Mouse (Mus musculus) forebrain, embryonic 13.5 days (tissue): ENCODE data around the gene Cpxm2. TPM values are rescaled to one million over a fixed set of nuclear protein-coding genes. Genes with fewer than 3 reads are reported as not detected.

Source experiments
- ATAC-seq: fragments of 200-750 bp; cut with Nextera tagmentation; 2 replicates; pipeline ENCODE4 v1.8.0; 2017
- H3K27ac ChIP-seq: fragments of 300-500 bp; sonication (generic); 2 replicates; pipeline ENCODE4 v1.5.1; 2015; ENCODE audit warnings: inconsistent platforms, mild to moderate bottlenecking, moderate library complexity
- H3K27me3 ChIP-seq: fragments of 300-500 bp; sonication (generic); 2 replicates; pipeline ENCODE4 v1.6.1; 2015; ENCODE audit warnings: mild to moderate bottlenecking, inconsistent platforms
- H3K36me3 ChIP-seq: fragments of 300-500 bp; sonication (generic); 2 replicates; pipeline ENCODE4 v1.6.1; 2015; ENCODE audit warnings: mild to moderate bottlenecking, inconsistent platforms; ENCODE audit not compliant: poor library complexity, severe bottlenecking
- H3K4me1 ChIP-seq: fragments of 300-500 bp; sonication (generic); 2 replicates; pipeline ENCODE4 v1.6.1; 2015; ENCODE audit warnings: inconsistent platforms
- H3K4me2 ChIP-seq: fragments of 300-500 bp; sonication (generic); 2 replicates; pipeline ENCODE4 v1.6.1; 2015; ENCODE audit warnings: inconsistent platforms, mild to moderate bottlenecking, moderate library complexity
- H3K4me3 ChIP-seq: fragments of 300-500 bp; sonication (generic); 2 replicates; pipeline ENCODE4 v1.5.1; 2015; ENCODE audit warnings: mild to moderate bottlenecking, inconsistent platforms
- H3K9ac ChIP-seq: fragments of 300-500 bp; sonication (generic); 2 replicates; pipeline ENCODE4 v1.6.1; 2015; ENCODE audit warnings: mild to moderate bottlenecking, inconsistent platforms
- H3K9me3 ChIP-seq: fragments of 300-500 bp; sonication (generic); replicated peaks from 2 replicates; pipeline ENCODE4 v1.6.1; 2016; ENCODE audit warnings: inconsistent platforms
- WGBS: fragments of 180-500 bp; shearing (Covaris S2); methylation state at CpG from one replicate; pipeline ENCODE4 v1.1.7; 2015; 5-methylcytosine and 5-hydroxymethylcytosine counted together
- polyA plus RNA-seq: library from polyadenylated mRNA; unstranded; fragments of >200 nt; fragmentation: Nextera tagmentation; extraction: Ambion mirVana; gene quantifications from 2 replicates; pipeline ENCODE4 v1.2.1, GENCODE M21; 2015

The Cpxm2 gene
- polyA plus RNA-seq, 1 experiment from 2014 or later: 0.65 TPM

GRCm38 (mm10) chr7:132123211-132123610 is 31.3 kb downstream of the Cpxm2 start:
- ATAC-seq: no peak
- Histone ChIP-seq H3K4me2 (no peak overlapping the region), H3K27ac (no peak overlapping the region), H3K9me3 (no peaks in the 10 kb centered on the region), H3K4me3 (no peak overlapping the region), H3K9ac (no peak overlapping the region), H3K4me1 (peaks cover 6% of the 10 kb centered on the region), H3K27me3 (0 out of 2 replicates have a peak, but pooled peaks cover 4% of the 10 kb centered on the region), H3K36me3 (no peaks in the 10 kb centered on the region)
- WGBS: 85% methylated on average over 7 of the region's 7 CpGs

GRCm38 (mm10) chr7:132119817-132120216 is 34.7 kb downstream of the Cpxm2 start:
- ATAC-seq: no peak
- WGBS: 90% methylated on average over 4 of the region's 4 CpGs
- Histone ChIP-seq H3K4me1 (no peaks in the 10 kb centered on the region), H3K27ac (no peak overlapping the region), H3K4me2 (no peak overlapping the region), H3K9me3 (no peaks in the 10 kb centered on the region), H3K4me3 (no peak overlapping the region), H3K36me3 (no peaks in the 10 kb centered on the region), H3K9ac (no peak overlapping the region), H3K27me3 (0 out of 2 replicates have a peak, but pooled peaks cover 4% of the 10 kb centered on the region)

GRCm38 (mm10) chr7:132111770-132112169 is 42.8 kb downstream of the Cpxm2 start:
- H3K4me2 ChIP-seq: no peak overlapping the region
- no peak overlapping the region for H3K4me3 ChIP-seq
- WGBS: 65% methylated on average over 5 of the region's 5 CpGs
- H3K27me3 ChIP-seq: no peaks in the 10 kb centered on the region
- H3K4me1 ChIP-seq: peaks cover 4% of the 10 kb centered on the region; the same call in 1 of the 2 replicates
- H3K9me3 ChIP-seq: no peaks in the 10 kb centered on the region
- H3K36me3 ChIP-seq: no peaks in the 10 kb centered on the region
- no peak overlapping the region for H3K9ac ChIP-seq
- no peak for ATAC-seq
- no peak overlapping the region for H3K27ac ChIP-seq

- Histone ChIP-seq H3K9ac (no peak overlapping the region), H3K4me1 (peaks cover 4% of the 10 kb centered on the region; the same call in 1 of the 2 replicates), H3K9me3 (no peaks in the 10 kb centered on the region), H3K27me3 (no peaks in the 10 kb centered on the region), H3K27ac (peak overlapping the region; percentile 19; the same call in 1 of the 2 replicates), H3K4me3 (no peak overlapping the region), H3K36me3 (no peaks in the 10 kb centered on the region), H3K4me2 (no peak overlapping the region)
- WGBS: 40% methylated on average over 3 of the region's 3 CpGs
- ATAC-seq: 0 out of 2 replicates have a peak, but pooled peaks have one; percentile 51
These were observed 44.2 kb downstream of the Cpxm2 start for GRCm38 (mm10) chr7:132110308-132110707.

GRCm38 (mm10) chr7:132106891-132107290 is 47.6 kb downstream of the Cpxm2 start:
- ATAC-seq: no peak
- peaks cover 4% of the 10 kb centered on the region; the same call in 1 of the 2 replicates for H3K4me1 ChIP-seq
- H3K36me3 ChIP-seq: no peaks in the 10 kb centered on the region
- H3K9me3 ChIP-seq: no peaks in the 10 kb centered on the region
- whole genome bisulfite sequencing: 88% methylated on average over 4 of the region's 4 CpGs
- H3K27me3 ChIP-seq: no peaks in the 10 kb centered on the region
- H3K9ac ChIP-seq: no peak overlapping the region
- H3K4me3 ChIP-seq: no peak overlapping the region
- no peak overlapping the region for H3K27ac ChIP-seq
- H3K4me2 ChIP-seq: no peak overlapping the region

- Histone ChIP-seq H3K4me1 (peaks cover 1% of the 10 kb centered on the region; the same call in 1 of the 2 replicates), H3K4me2 (no peak overlapping the region), H3K9ac (no peak overlapping the region), H3K4me3 (no peak overlapping the region), H3K9me3 (no peaks in the 10 kb centered on the region), H3K36me3 (no peaks in the 10 kb centered on the region), H3K27ac (no peak overlapping the region), H3K27me3 (no peaks in the 10 kb centered on the region)
- ATAC-seq: no peak
- 83% methylated on average over 4 of the region's 4 CpGs for WGBS
These were observed 49.2 kb downstream of the Cpxm2 start for GRCm38 (mm10) chr7:132105326-132105725.

- no peaks in the 10 kb centered on the region for H3K27me3 ChIP-seq
These were observed 56.1 kb downstream of the Cpxm2 start for GRCm38 (mm10) chr7:132098441-132098840.

GRCm38 (mm10) chr7:132094666-132095065 is 59.9 kb downstream of the Cpxm2 start:
- Histone ChIP-seq H3K9me3 (no peaks in the 10 kb centered on the region; the same call in 1 of the 2 replicates), H3K36me3 (no peaks in the 10 kb centered on the region), H3K27ac (no peak overlapping the region), H3K4me3 (no peak overlapping the region), H3K4me2 (no peak overlapping the region), H3K9ac (no peak overlapping the region), H3K4me1 (no peaks in the 10 kb centered on the region), H3K27me3 (no peaks in the 10 kb centered on the region)
- ATAC-seq: no peak
- 88% methylated on average over 7 of the region's 7 CpGs for WGBS

More at GRCm38 (mm10) chr7:132098441-132098840, 56.1 kb downstream of the Cpxm2 start:
- H3K9ac ChIP-seq: no peak overlapping the region
- no peaks in the 10 kb centered on the region for H3K4me1 ChIP-seq
- WGBS: 92% methylated on average over 4 of the region's 4 CpGs
- no peak overlapping the region for H3K4me2 ChIP-seq
- H3K27ac ChIP-seq: no peak overlapping the region
- no peak for ATAC-seq
- H3K36me3 ChIP-seq: no peaks in the 10 kb centered on the region
- H3K9me3 ChIP-seq: no peaks in the 10 kb centered on the region; the same call in 1 of the 2 replicates
- H3K4me3 ChIP-seq: no peak overlapping the region

- Histone ChIP-seq H3K9ac (no peak overlapping the region), H3K4me1 (no peaks in the 10 kb centered on the region), H3K27me3 (no peaks in the 10 kb centered on the region), H3K4me2 (no peak overlapping the region), H3K36me3 (no peaks in the 10 kb centered on the region), H3K9me3 (no peaks in the 10 kb centered on the region), H3K4me3 (no peak overlapping the region), H3K27ac (no peak overlapping the region)
- 87% methylated on average over 7 of the region's 7 CpGs for WGBS
- no peak for ATAC-seq
These were observed 63.0 kb downstream of the Cpxm2 start for GRCm38 (mm10) chr7:132091551-132091950.

GRCm38 (mm10) chr7:132088606-132089005 is 65.9 kb downstream of the Cpxm2 start:
- no peaks in the 10 kb centered on the region for H3K4me1 ChIP-seq
- H3K36me3 ChIP-seq: no peaks in the 10 kb centered on the region
- no peak overlapping the region for H3K27ac ChIP-seq
- H3K4me3 ChIP-seq: no peak overlapping the region
- no peak overlapping the region for H3K9ac ChIP-seq
- no peaks in the 10 kb centered on the region for H3K27me3 ChIP-seq
- no peaks in the 10 kb centered on the region for H3K9me3 ChIP-seq
- 77% methylated on average over 6 of the region's 6 CpGs for WGBS
- ATAC-seq: no peak
- no peak overlapping the region for H3K4me2 ChIP-seq

GRCm38 (mm10) chr7:132088181-132088580 is 66.4 kb downstream of the Cpxm2 start:
- Histone ChIP-seq H3K27me3 (no peaks in the 10 kb centered on the region), H3K9me3 (no peaks in the 10 kb centered on the region), H3K27ac (no peak overlapping the region), H3K4me2 (no peak overlapping the region), H3K4me1 (no peaks in the 10 kb centered on the region), H3K9ac (no peak overlapping the region), H3K36me3 (no peaks in the 10 kb centered on the region), H3K4me3 (no peak overlapping the region)
- 76% methylated on average over 4 of the region's 4 CpGs for WGBS
- ATAC-seq: no peak

- H3K27ac ChIP-seq: no peak overlapping the region
- no peaks in the 10 kb centered on the region for H3K36me3 ChIP-seq
- WGBS: 76% methylated on average over 1 of the region's 1 CpGs
- H3K27me3 ChIP-seq: no peaks in the 10 kb centered on the region
- H3K4me3 ChIP-seq: no peak overlapping the region
- H3K4me1 ChIP-seq: no peaks in the 10 kb centered on the region
- ATAC-seq: no peak
- no peak overlapping the region for H3K9ac ChIP-seq
- no peak overlapping the region for H3K4me2 ChIP-seq
- H3K9me3 ChIP-seq: no peaks in the 10 kb centered on the region
These were observed 78.7 kb downstream of the Cpxm2 start for GRCm38 (mm10) chr7:132075825-132076224.

GRCm38 (mm10) chr7:132074503-132074902 is 80.0 kb downstream of the Cpxm2 start:
- H3K4me2 ChIP-seq: no peak overlapping the region
- H3K9ac ChIP-seq: no peak overlapping the region
- no peaks in the 10 kb centered on the region for H3K36me3 ChIP-seq
- H3K27me3 ChIP-seq: no peaks in the 10 kb centered on the region
- H3K4me3 ChIP-seq: no peak overlapping the region
- 73% methylated on average over 3 of the region's 3 CpGs for WGBS
- no peaks in the 10 kb centered on the region for H3K4me1 ChIP-seq
- H3K27ac ChIP-seq: no peak overlapping the region
- ATAC-seq: no peak
- no peaks in the 10 kb centered on the region for H3K9me3 ChIP-seq
